Mouse (Mus musculus): Measurements from ENCODE around the gene Iqck. TPM values are rescaled to one million over a fixed set of nuclear protein-coding genes. Genes with fewer than 3 reads are reported as not detected.

Gene Iqck
- polyA plus RNA-seq, 1 experiment from 2014 or later: 3.5 TPM

DNA sequence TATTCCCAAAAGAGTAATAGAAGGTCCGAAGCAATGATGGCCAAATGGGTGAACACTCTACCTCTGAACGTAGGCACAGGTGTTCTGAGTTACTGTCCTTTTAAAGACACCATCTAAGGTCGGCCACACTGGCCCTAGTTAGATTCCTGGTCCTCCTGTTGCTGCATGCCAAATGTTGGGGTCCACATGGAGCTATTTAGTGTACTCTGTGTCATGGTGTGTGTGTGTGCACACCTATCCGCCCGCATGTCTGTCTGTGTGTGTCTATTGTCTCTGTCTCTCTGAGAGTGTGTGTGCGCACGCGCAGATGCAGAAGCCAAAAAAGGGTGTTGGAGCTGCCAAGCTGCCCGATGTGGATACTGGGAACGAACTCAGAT, 121.6 kb downstream of the Iqck start:
- H3K4me3 ChIP-seq: no peak overlapping the region
- H3K9me3 ChIP-seq: no peaks in the 10 kb centered on the region
- peak overlapping the region; percentile 75 for H3K27ac ChIP-seq
- WGBS: 80% methylated on average over 10 of the region's 10 CpGs
- no peak for DNase-seq (ENCODE audit: extremely low spot score, low spot score)
- H3K36me3 ChIP-seq (replicated peaks): peaks cover 98% of the 10 kb centered on the region
- H3K4me1 ChIP-seq: peaks cover 42% of the 10 kb centered on the region
- H3K27me3 ChIP-seq (ENCODE audit: poor library complexity, severe bottlenecking): no peaks in the 10 kb centered on the region

DNA sequence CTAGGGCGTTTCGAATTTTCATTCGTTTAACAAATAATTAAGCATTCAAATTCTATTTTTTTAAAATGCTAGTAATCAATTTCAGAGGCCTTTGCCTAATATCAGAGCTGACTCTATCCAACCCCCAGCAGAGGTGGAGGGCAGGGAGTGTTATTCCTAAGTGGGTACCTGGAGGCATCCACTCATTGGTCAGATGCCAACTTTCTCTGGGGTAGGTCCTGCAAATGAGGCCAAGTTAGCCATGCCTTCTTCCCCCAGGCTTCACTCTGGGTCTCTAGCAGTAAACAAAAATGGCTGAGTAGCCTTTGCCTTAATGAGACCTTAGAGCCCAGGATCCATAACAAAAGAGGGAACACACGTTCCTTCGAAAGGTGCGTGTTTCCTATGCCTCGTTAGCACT, 123.6 kb downstream of the Iqck start:
- WGBS: 84% methylated on average over 7 of the region's 7 CpGs
- H3K9me3 ChIP-seq: no peaks in the 10 kb centered on the region
- H3K36me3 ChIP-seq (replicated peaks): peaks cover 98% of the 10 kb centered on the region

GRCm38 (mm10) chr7:118979708-118980107, 124.2 kb downstream of the Iqck start:
- Histone ChIP-seq H3K4me1 (peaks cover 30% of the 10 kb centered on the region), H3K27ac (no peak overlapping the region), H3K4me3 (no peak overlapping the region), H3K9me3 (no peaks in the 10 kb centered on the region), H3K27me3 (ENCODE audit: poor library complexity, severe bottlenecking) (no peaks in the 10 kb centered on the region), H3K36me3 (replicated peaks) (peaks cover 98% of the 10 kb centered on the region)
- no peak for DNase-seq (ENCODE audit: extremely low spot score, low spot score)
- 90% methylated on average over 9 of the region's 9 CpGs for WGBS

More for the DNA sequence above, 123.6 kb downstream of the Iqck start:
- no peak for DNase-seq (ENCODE audit: extremely low spot score, low spot score)
- Histone ChIP-seq H3K4me3 (no peak overlapping the region), H3K4me1 (peaks cover 30% of the 10 kb centered on the region), H3K27ac (no peak overlapping the region), H3K27me3 (ENCODE audit: poor library complexity, severe bottlenecking) (no peaks in the 10 kb centered on the region)

DNA sequence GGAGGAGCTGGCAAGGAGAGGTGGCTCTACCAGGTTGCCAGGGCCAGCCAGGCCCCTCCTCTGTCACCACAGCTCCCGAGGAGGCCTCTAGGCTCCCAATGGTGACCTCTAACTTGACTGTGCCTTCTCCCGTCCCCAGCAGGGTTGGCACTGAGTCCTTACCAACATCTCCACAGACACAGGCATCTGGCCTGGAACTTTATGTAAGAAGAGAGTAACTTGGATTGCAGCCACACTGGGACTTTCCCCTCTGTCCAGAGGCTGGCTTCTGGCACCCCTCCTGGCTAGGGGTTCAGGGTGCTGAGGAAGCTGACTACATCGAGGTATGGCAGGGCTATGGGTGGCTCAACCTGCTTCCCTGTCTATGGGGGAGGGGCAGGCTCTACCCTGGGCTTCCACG, 125.8 kb downstream of the Iqck start:
- Histone ChIP-seq H3K9me3 (no peaks in the 10 kb centered on the region), H3K36me3 (replicated peaks) (peaks cover 88% of the 10 kb centered on the region), H3K27me3 (ENCODE audit: poor library complexity, severe bottlenecking) (no peaks in the 10 kb centered on the region), H3K4me3 (no peak overlapping the region), H3K27ac (no peak overlapping the region), H3K4me1 (peaks cover 32% of the 10 kb centered on the region)
- no peak for DNase-seq (ENCODE audit: extremely low spot score, low spot score)
- WGBS: 87% methylated on average over 4 of the region's 4 CpGs

GRCm38 (mm10) chr7:118981831-118982230, 126.3 kb downstream of the Iqck start:
- peaks cover 85% of the 10 kb centered on the region for H3K36me3 ChIP-seq (replicated peaks)
- no peak overlapping the region for H3K4me3 ChIP-seq
- H3K27ac ChIP-seq: no peak overlapping the region
- H3K9me3 ChIP-seq: no peaks in the 10 kb centered on the region
- DNase-seq (ENCODE audit: extremely low spot score, low spot score): no peak
- WGBS: 94% methylated on average over 5 of the region's 5 CpGs
- H3K27me3 ChIP-seq (ENCODE audit: poor library complexity, severe bottlenecking): no peaks in the 10 kb centered on the region
- peaks cover 29% of the 10 kb centered on the region for H3K4me1 ChIP-seq

DNA sequence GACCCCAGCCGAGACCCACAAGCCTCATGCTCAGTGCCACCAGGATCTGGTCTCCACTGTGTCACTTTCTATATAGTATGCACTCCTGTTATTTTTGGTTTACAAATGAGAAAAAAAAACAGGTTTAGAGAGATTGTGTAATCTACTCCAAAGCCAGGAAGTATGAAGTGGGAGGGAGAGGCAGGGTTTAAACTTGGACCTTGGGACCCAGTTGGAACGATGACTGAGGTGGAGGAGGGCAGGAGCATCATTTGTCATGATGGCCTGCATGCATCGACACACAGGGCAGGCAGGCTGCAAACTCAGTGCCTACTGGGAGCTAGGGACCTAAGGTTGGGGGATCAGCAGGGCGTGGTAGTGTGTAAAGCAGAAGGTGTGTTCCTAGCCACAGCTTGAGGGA, 127.0 kb downstream of the Iqck start:
- no peak overlapping the region for H3K27ac ChIP-seq
- H3K4me3 ChIP-seq: no peak overlapping the region
- H3K9me3 ChIP-seq: no peaks in the 10 kb centered on the region
- DNase-seq (ENCODE audit: extremely low spot score, low spot score): no peak
- 89% methylated on average over 4 of the region's 4 CpGs for WGBS
- H3K27me3 ChIP-seq (ENCODE audit: poor library complexity, severe bottlenecking): no peaks in the 10 kb centered on the region
- peaks cover 21% of the 10 kb centered on the region for H3K4me1 ChIP-seq
- H3K36me3 ChIP-seq (replicated peaks): peaks cover 84% of the 10 kb centered on the region

DNA sequence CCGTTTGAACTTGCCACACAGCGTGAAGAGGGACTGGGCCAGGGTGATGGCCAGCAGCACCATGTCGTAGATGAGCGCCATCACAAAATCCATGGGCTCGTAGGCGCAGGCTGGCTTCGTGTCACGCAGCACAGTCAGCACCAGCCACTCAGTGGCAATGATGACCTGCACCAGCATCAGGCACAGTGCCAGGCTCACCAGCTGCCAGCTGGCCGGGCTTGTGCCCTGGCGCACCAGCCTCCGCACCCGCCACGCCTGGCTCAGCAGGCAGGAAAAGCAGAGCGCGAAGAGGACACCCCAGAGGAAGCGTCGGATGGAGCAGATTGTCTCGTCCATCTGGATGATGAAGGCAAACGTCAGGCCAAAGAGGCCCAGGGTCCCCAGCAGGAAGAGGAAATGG, 128.4 kb downstream of the Iqck start:
- H3K4me1 ChIP-seq: peaks cover 12% of the 10 kb centered on the region
- no peak for DNase-seq (ENCODE audit: extremely low spot score, low spot score)
- H3K36me3 ChIP-seq (replicated peaks): peaks cover 75% of the 10 kb centered on the region
- no peak overlapping the region for H3K4me3 ChIP-seq
- H3K27me3 ChIP-seq (ENCODE audit: poor library complexity, severe bottlenecking): no peaks in the 10 kb centered on the region
- H3K27ac ChIP-seq: no peak overlapping the region
- H3K9me3 ChIP-seq: no peaks in the 10 kb centered on the region
- WGBS: 92% methylated on average over 19 of the region's 19 CpGs

GRCm38 (mm10) chr7:118985786-118986185, 130.2 kb downstream of the Iqck start:
- H3K36me3 ChIP-seq (replicated peaks): peaks cover 62% of the 10 kb centered on the region
- H3K27ac ChIP-seq: no peak overlapping the region
- no peaks in the 10 kb centered on the region for H3K27me3 ChIP-seq (ENCODE audit: poor library complexity, severe bottlenecking)
- no peak overlapping the region for H3K4me3 ChIP-seq
- H3K9me3 ChIP-seq: no peaks in the 10 kb centered on the region
- 77% methylated on average over 4 of the region's 4 CpGs for WGBS
- H3K4me1 ChIP-seq: peaks cover 23% of the 10 kb centered on the region
- no peak for DNase-seq (ENCODE audit: extremely low spot score, low spot score)

- Histone ChIP-seq H3K36me3 (replicated peaks) (peaks cover 56% of the 10 kb centered on the region), H3K27me3 (ENCODE audit: poor library complexity, severe bottlenecking) (no peaks in the 10 kb centered on the region), H3K4me3 (no peak overlapping the region), H3K9me3 (no peaks in the 10 kb centered on the region), H3K4me1 (peaks cover 29% of the 10 kb centered on the region), H3K27ac (no peak overlapping the region)
- WGBS: 85% methylated on average over 4 of the region's 4 CpGs
- no peak for DNase-seq (ENCODE audit: extremely low spot score, low spot score)
Measured at GRCm38 (mm10) chr7:118986369-118986768, 130.8 kb downstream of the Iqck start.

- 82% methylated on average over 5 of the region's 5 CpGs for WGBS
- peaks cover 13% of the 10 kb centered on the region; the same call in 1 of the 2 replicates for H3K27me3 ChIP-seq (ENCODE audit: poor library complexity, severe bottlenecking)
- H3K27ac ChIP-seq: no peak overlapping the region
- no peak overlapping the region for H3K4me3 ChIP-seq
- peaks cover 59% of the 10 kb centered on the region for H3K4me1 ChIP-seq
- no peak for DNase-seq (ENCODE audit: extremely low spot score, low spot score)
- no peaks in the 10 kb centered on the region for H3K9me3 ChIP-seq
- H3K36me3 ChIP-seq (replicated peaks): peaks cover 26% of the 10 kb centered on the region
Measured at GRCm38 (mm10) chr7:118989275-118989856, 133.8 kb downstream of the Iqck start.

- Histone ChIP-seq H3K4me1 (peaks cover 64% of the 10 kb centered on the region), H3K4me3 (no peak overlapping the region), H3K27me3 (ENCODE audit: poor library complexity, severe bottlenecking) (peaks cover 17% of the 10 kb centered on the region; the same call in 1 of the 2 replicates), H3K27ac (peak overlapping the region; percentile 35; the same call in 1 of the 2 replicates), H3K9me3 (no peaks in the 10 kb centered on the region), H3K36me3 (replicated peaks) (peaks cover 17% of the 10 kb centered on the region)
- no peak for DNase-seq (ENCODE audit: extremely low spot score, low spot score)
- WGBS: 77% methylated on average over 6 of the region's 6 CpGs
Measured at GRCm38 (mm10) chr7:118990282-118990681, 134.7 kb downstream of the Iqck start.

DNA sequence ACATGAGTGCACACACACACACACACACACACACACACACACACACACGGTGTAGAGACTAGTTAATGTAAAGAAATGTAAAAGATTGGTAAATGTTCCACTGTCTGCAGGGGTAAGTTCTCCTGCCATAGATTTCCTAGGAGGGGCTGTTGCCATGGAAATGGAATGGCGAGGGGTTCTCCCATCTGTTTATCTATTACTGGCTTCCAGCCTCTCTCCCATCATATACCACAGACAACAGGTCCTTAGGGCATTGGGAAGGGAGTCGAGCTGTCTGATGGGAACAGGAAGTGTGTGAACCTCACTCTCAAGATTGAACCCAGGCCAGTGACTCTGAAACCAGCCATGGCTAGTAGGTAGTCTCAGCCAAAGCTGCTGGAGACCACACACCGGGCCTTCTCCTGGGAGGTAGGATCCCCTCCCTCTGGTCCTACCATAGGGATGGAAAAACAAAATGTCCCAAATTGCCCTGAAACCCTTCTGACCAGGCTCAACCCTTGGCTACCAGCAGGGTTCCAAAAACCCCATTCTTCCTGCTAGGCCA, 135.9 kb downstream of the Iqck start:
- 58% methylated on average over 4 of the region's 4 CpGs for WGBS
- H3K27ac ChIP-seq: peak overlapping the region; percentile 66; the same call in 1 of the 2 replicates
- H3K27me3 ChIP-seq (ENCODE audit: poor library complexity, severe bottlenecking): peaks cover 24% of the 10 kb centered on the region
- no peak for DNase-seq (ENCODE audit: extremely low spot score, low spot score)
- H3K36me3 ChIP-seq (replicated peaks): peaks cover 16% of the 10 kb centered on the region
- H3K4me3 ChIP-seq: peak overlapping the region; percentile 80; the same call in 1 of the 2 replicates
- no peaks in the 10 kb centered on the region for H3K9me3 ChIP-seq
- peaks cover 64% of the 10 kb centered on the region for H3K4me1 ChIP-seq

- Histone ChIP-seq H3K9me3 (no peaks in the 10 kb centered on the region), H3K27me3 (ENCODE audit: poor library complexity, severe bottlenecking) (peaks cover 24% of the 10 kb centered on the region), H3K4me3 (peak overlapping the region; percentile 80; the same call in 1 of the 2 replicates), H3K36me3 (replicated peaks) (peaks cover 14% of the 10 kb centered on the region), H3K4me1 (peaks cover 63% of the 10 kb centered on the region), H3K27ac (peak overlapping the region; percentile 66)
- WGBS: 47% methylated on average over 6 of the region's 6 CpGs
- DNase-seq (ENCODE audit: extremely low spot score, low spot score): no peak
Measured at GRCm38 (mm10) chr7:118992080-118992560, 136.6 kb downstream of the Iqck start.

Measured in forebrain, embryonic 10.5 days (tissue).